Mouse (Mus musculus): Measurements from ENCODE around the gene Mink1. TPM values are rescaled to one million over a fixed set of nuclear protein-coding genes. Genes with fewer than 3 reads are reported as not detected.
"Not testable (repeated sequence)": the region's sequence is repeated elsewhere in the genome, so short reads cannot be mapped to it uniquely, and the experiment has no call there.

Mink1 gene
- polyA plus RNA-seq, 1 experiment, result 151 TPM

DNA sequence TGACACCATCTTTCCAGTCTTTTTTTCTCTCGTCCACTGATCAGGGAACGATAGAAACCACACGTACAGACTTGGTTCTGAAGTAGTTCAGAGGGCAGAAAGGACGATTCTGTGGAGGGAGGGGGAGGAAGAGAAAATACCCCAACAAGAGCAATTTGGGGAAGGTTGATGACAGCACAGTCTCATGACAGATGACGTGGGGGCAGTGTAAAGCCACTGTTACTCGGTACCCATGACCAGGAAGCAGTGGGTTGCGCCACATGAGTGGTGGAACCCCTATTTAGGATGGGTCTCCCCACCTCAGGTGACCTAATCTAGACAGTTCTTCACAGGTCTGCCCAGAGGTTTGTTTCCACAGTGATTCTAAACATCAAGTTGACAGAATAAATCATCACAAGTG, 34.1 kb upstream of the Mink1 start:
- Histone ChIP-seq H3K27me3 (ENCODE audit: control insufficient read depth, insufficient read depth, low read length) (no peaks in the 10 kb centered on the region), H3K36me3 (ENCODE audit: control insufficient read depth, insufficient read depth, low read length) (peaks cover 22% of the 10 kb centered on the region), H3K4me1 (replicated peaks; ENCODE audit: control insufficient read depth, insufficient read depth, low read length) (peaks cover 6% of the 10 kb centered on the region; the same call in 1 of the 2 replicates), H3K27ac (ENCODE audit: control insufficient read depth, insufficient read depth, low read length) (no peak overlapping the region), H3K4me3 (ENCODE audit: control insufficient read depth, insufficient read depth, low read length) (no peak overlapping the region)
- DNase-seq, result no peak
- TF ChIP-seq CTCF (IDR thresholded peaks at IDR 0.05; ENCODE audit: borderline replicate concordance, control insufficient read depth, extremely low read depth, insufficient read depth, low read length, poor library complexity) (no peak), POLR2A (IDR thresholded peaks at IDR 0.05; ENCODE audit: control insufficient read depth, extremely low read depth, insufficient read depth, low read length, poor library complexity) (no peak)
- 90% methylated on average over 7 of the region's 7 CpGs for whole genome bisulfite sequencing

DNA sequence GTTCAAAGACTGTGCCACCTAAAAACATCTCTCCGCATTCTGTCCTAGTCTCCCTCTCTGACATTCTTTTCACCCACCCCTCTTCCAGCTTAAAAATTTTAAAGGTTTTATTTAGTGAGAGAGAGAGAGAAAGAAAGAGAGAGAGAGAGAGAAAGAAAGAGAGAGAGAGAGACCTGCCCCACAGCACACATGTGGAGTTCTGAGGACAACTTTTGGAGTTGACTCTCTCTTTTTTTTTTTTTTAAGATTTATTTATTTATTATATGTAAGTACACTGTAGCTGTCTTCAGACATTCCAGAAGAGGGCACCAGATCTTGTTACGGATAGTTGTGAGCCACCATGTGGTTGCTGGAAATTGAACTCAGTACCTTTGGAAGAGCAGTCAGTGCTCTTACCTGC, 31.6 kb upstream of the Mink1 start:
- WGBS, result 70% methylated on average over 2 of the region's 2 CpGs
- not testable (repeated sequence) for H3K4me1 ChIP-seq (replicated peaks; ENCODE audit: control insufficient read depth, insufficient read depth, low read length); H3K27ac ChIP-seq (ENCODE audit: control insufficient read depth, insufficient read depth, low read length)

DNA sequence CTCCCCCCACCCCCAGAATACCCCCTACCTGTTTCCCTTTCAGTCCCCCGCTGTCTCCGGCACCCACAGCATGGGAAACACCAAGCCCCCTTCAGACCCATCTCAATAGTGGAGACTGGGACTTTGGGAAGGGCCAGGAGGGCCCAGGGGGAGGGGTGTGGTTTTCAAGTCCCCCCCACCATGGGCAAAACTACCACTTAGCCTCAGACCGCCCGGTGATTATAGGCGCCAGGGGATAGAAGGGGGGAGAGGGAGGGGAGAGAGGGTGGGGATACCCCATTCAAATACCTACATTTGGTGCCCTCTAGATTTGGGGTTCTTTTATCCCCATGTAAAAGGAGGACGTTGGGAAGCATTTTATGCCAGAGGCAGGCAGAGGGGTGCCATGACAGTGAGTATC, 29.8 kb upstream of the Mink1 start, which contains the start of gene Gm40193:
TSS of gene Gm40193 (minus strand) at position 101 of the 400 bp plus-strand sequence.
- H3K36me3 ChIP-seq (ENCODE audit: control insufficient read depth, insufficient read depth, low read length), result peaks cover 6% of the 10 kb centered on the region
- H3K4me3 ChIP-seq (ENCODE audit: control insufficient read depth, insufficient read depth, low read length), result no peak within 1 kb of the TSS
- TF ChIP-seq CTCF (IDR thresholded peaks at IDR 0.05; ENCODE audit: borderline replicate concordance, control insufficient read depth, extremely low read depth, insufficient read depth, low read length, poor library complexity) (no peak), POLR2A (IDR thresholded peaks at IDR 0.05; ENCODE audit: control insufficient read depth, extremely low read depth, insufficient read depth, low read length, poor library complexity) (no peak)
- WGBS, result 90% methylated on average over 6 of the region's 6 CpGs
- H3K27ac ChIP-seq (ENCODE audit: control insufficient read depth, insufficient read depth, low read length), result no peak within 1 kb of the TSS
- H3K4me1 ChIP-seq (replicated peaks; ENCODE audit: control insufficient read depth, insufficient read depth, low read length), result no peaks in the 10 kb centered on the region
- DNase-seq, result no peak
- no peaks in the 10 kb centered on the region for H3K27me3 ChIP-seq (ENCODE audit: control insufficient read depth, insufficient read depth, low read length)

More for the DNA sequence above, 31.6 kb upstream of the Mink1 start:
- DNase-seq; H3K27me3 ChIP-seq (ENCODE audit: control insufficient read depth, insufficient read depth, low read length); H3K4me3 ChIP-seq (ENCODE audit: control insufficient read depth, insufficient read depth, low read length): not testable (repeated sequence)
- peaks cover 22% of the 10 kb centered on the region for H3K36me3 ChIP-seq (ENCODE audit: control insufficient read depth, insufficient read depth, low read length)

DNA sequence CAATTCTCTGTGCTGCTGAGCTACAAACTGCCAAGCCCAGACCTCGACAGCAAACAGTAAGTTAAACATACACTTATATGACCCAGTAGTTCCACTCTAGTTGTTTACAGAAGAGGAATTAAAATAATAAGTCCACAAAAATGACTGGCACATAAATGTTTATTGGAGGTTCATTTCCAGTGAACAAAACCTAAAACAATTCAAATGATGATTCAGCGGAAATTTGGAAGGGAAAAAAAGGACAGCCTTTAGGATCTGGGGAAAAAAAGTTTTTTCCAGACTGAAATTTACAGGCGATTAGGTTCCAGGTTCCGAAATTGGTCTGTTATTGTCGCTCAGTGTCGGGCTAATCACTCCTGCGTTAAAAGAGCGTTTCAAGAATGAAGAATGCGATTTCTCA, 23.3 kb upstream of the Mink1 start:
- Histone ChIP-seq H3K27ac (ENCODE audit: control insufficient read depth, insufficient read depth, low read length) (no peak overlapping the region), H3K4me3 (ENCODE audit: control insufficient read depth, insufficient read depth, low read length) (peak overlapping the region; percentile 42), H3K27me3 (ENCODE audit: control insufficient read depth, insufficient read depth, low read length) (no peaks in the 10 kb centered on the region; the same call in 1 of the 2 replicates), H3K4me1 (replicated peaks; ENCODE audit: control insufficient read depth, insufficient read depth, low read length) (peaks cover 4% of the 10 kb centered on the region; the same call in 1 of the 2 replicates), H3K36me3 (ENCODE audit: control insufficient read depth, insufficient read depth, low read length) (no peaks in the 10 kb centered on the region)
- 10% methylated on average over 9 of the region's 9 CpGs for WGBS
- TF ChIP-seq CTCF (IDR thresholded peaks at IDR 0.05; ENCODE audit: borderline replicate concordance, control insufficient read depth, extremely low read depth, insufficient read depth, low read length, poor library complexity) (no peak), POLR2A (IDR thresholded peaks at IDR 0.05; ENCODE audit: control insufficient read depth, extremely low read depth, insufficient read depth, low read length, poor library complexity) (no peak)
- no peak for DNase-seq

DNA sequence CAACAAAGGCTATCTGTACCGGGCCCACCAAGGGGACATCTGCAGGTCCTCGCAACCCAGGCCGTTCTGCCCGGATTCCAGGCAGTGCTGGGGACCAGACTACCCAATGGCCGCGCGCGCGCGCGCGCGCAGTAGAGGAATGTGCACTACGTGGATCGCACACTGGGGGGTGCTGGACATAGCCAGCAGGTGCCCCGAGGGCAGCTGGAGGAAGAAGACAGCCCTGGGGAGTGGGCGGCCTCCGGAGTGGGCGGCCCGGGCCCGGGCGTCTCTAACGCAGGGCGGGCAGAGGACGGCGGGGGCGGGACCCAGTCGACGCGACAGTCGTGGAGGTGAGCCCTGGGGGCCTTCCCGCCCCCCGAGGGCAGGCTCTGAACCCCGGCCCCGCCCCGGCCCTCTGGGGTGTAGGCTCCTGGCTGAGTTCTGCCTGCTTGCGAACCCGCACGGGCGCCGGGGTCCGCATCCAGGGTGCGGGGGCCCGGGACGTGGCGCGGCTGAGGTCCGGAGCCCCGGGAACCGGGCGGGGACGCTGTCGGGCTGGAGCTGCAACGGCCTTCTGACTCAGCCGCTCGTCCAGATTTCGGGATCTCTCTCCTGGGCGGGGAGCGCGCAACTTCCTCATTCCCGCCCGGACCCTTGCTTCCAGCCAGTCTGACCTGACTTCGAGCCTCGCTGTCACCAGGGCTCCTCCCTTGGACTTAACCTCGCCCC, 22.6 kb upstream of the Mink1 start, which contains the start of gene Pld2:
TSS of gene Pld2 (plus strand) at position 188 of the 711 bp plus-strand sequence.
- no peak within 1 kb of the TSS for H3K27ac ChIP-seq (ENCODE audit: control insufficient read depth, insufficient read depth, low read length)
- peak; percentile 84 for DNase-seq
- peaks cover 4% of the 10 kb centered on the region; the same call in 1 of the 2 replicates for H3K4me1 ChIP-seq (replicated peaks; ENCODE audit: control insufficient read depth, insufficient read depth, low read length)
- H3K4me3 ChIP-seq (ENCODE audit: control insufficient read depth, insufficient read depth, low read length), result peak within 1 kb of the TSS; percentile 42
- TF ChIP-seq CTCF (IDR thresholded peaks at IDR 0.05; ENCODE audit: borderline replicate concordance, control insufficient read depth, extremely low read depth, insufficient read depth, low read length, poor library complexity), result peak; percentile 79; the same call in 1 of the 2 replicates
- 0 out of 2 replicates have a peak, but pooled peaks have one; percentile 23 for TF ChIP-seq POLR2A (IDR thresholded peaks at IDR 0.05; ENCODE audit: control insufficient read depth, extremely low read depth, insufficient read depth, low read length, poor library complexity)
- no peaks in the 10 kb centered on the region; the same call in 1 of the 2 replicates for H3K27me3 ChIP-seq (ENCODE audit: control insufficient read depth, insufficient read depth, low read length)
- no peaks in the 10 kb centered on the region for H3K36me3 ChIP-seq (ENCODE audit: control insufficient read depth, insufficient read depth, low read length)
- 3% methylated on average over 64 of the region's 65 CpGs for WGBS

DNA sequence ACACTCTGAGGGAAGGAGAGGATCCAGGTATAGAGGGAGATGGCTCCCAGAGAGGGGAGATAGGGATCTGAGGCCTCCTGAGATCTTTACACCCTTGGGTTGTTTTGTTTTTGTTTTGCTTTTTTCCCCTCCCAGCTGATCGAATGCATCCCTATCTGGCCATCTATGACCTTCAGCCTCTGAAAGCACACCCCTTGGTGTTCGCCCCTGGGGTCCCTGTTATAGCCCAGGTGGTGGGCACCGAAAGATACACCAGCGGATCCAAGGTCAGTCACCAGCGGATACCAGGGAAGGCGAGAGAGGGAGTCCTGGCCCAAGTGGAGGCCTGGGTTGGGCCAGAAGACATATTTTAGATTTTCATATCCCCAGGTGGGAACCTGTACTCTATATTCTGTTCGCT, 21.8 kb upstream of the Mink1 start:
- H3K27ac ChIP-seq (ENCODE audit: control insufficient read depth, insufficient read depth, low read length), result no peak overlapping the region
- no peaks in the 10 kb centered on the region; the same call in 1 of the 2 replicates for H3K27me3 ChIP-seq (ENCODE audit: control insufficient read depth, insufficient read depth, low read length)
- peaks cover 4% of the 10 kb centered on the region; the same call in 1 of the 2 replicates for H3K4me1 ChIP-seq (replicated peaks; ENCODE audit: control insufficient read depth, insufficient read depth, low read length)
- no peaks in the 10 kb centered on the region for H3K36me3 ChIP-seq (ENCODE audit: control insufficient read depth, insufficient read depth, low read length)
- TF ChIP-seq CTCF (IDR thresholded peaks at IDR 0.05; ENCODE audit: borderline replicate concordance, control insufficient read depth, extremely low read depth, insufficient read depth, low read length, poor library complexity) (no peak), POLR2A (IDR thresholded peaks at IDR 0.05; ENCODE audit: control insufficient read depth, extremely low read depth, insufficient read depth, low read length, poor library complexity) (no peak)
- no peak overlapping the region for H3K4me3 ChIP-seq (ENCODE audit: control insufficient read depth, insufficient read depth, low read length)
- 89% methylated on average over 7 of the region's 7 CpGs for WGBS
- no peak for DNase-seq

All from thymus, adult 2 months (tissue).